Mouse (Mus musculus) macrophage (primary cell): ENCODE results near the gene Ccdc34. TPM values are rescaled to one million over a fixed set of nuclear protein-coding genes. Genes with fewer than 3 reads are reported as not detected.

ENCODE experiments used
- H3K27ac ChIP-seq: fragments of 350-480 bp; formaldehyde crosslinking; 2 replicates; pipeline ENCODE4 v1.9.0; 2021
- H3K36me3 ChIP-seq: fragments of 350-480 bp; formaldehyde crosslinking; 2 replicates; pipeline ENCODE4 v1.9.0; 2021; ENCODE audit errors: inconsistent target
- H3K4me3 ChIP-seq: fragments of 350-480 bp; formaldehyde crosslinking; 2 replicates; pipeline ENCODE4 v1.9.0; 2021; ENCODE audit errors: inconsistent target
- H3K79me2 ChIP-seq: fragments of 350-480 bp; formaldehyde crosslinking; 2 replicates; pipeline ENCODE4 v1.9.0; 2021; ENCODE audit errors: inconsistent target
- WGBS: methylation state at CpG from one replicate; pipeline ENCODE4 v1.1.7; 2026; ENCODE audit warnings: inconsistent platforms; ENCODE audit not compliant: missing documents; 5-methylcytosine and 5-hydroxymethylcytosine counted together
- polyA plus RNA-seq: library from polyadenylated mRNA; stranded (reverse); fragments of 250-400 nt; gene quantifications from 3 replicates; pipeline ENCODE4 v1.2.4, GENCODE M21; 2018; ENCODE audit warnings: inconsistent platforms
- total RNA-seq, 78 experiments: library from RNA; depleted of rRNA; stranded (reverse); fragments of 250-400 nt; gene quantifications; 1 replicate in 9 of 78; 2 replicates in 24 of 78; 3 replicates in 43 of 78; 4 replicates in 2 of 78; pipeline ENCODE4 v1.2.4; 2018; ENCODE audit warnings: inconsistent platforms in 56 of 78

The Ccdc34 gene
- 10 to 100 TPM in 13 of 26 experiments, 1 to 10 TPM in 10, under 1 TPM in 3; 0.62 to 28.4 (median 9.1) TPM for total RNA-seq (2018; cell fraction: chromatin; rRNA removed)
- total RNA-seq (2018; cell fraction: cytosol; rRNA removed), result 1 to 10 TPM; 3.9 to 7.2 (median 5.9) TPM
- total RNA-seq (2018; cell fraction: nucleus; rRNA removed), result 10 to 100 TPM in 5 of 26 experiments, 1 to 10 TPM in 21; 1.7 to 21.7 (median 5.5) TPM
- polyA plus RNA-seq, result 7.3 to 9.4 TPM (median 9.3 TPM) in 3 replicates

GRCm38 (mm10) chr2:110017616-110018505, at the start of gene Ccdc34:
Gene Ccdc34 (plus strand): TSS chr2:110017817.
- peak within 1 kb of the TSS; percentile 47 for H3K27ac ChIP-seq
- under 1% methylated on average over 54 of the region's 55 CpGs for WGBS
- H3K36me3 ChIP-seq, result no peaks in the 10 kb centered on the region
- H3K79me2 ChIP-seq, result peaks cover 7% of the 10 kb centered on the region; the same call in 1 of the 2 replicates
- H3K4me3 ChIP-seq, result peak within 1 kb of the TSS; percentile 94

GRCm38 (mm10) chr2:109969381-109969780, 48.2 kb upstream of the Ccdc34 start:
- H3K4me3 ChIP-seq, result no peak overlapping the region
- no peaks in the 10 kb centered on the region for H3K36me3 ChIP-seq
- WGBS, result 84% methylated on average over 3 of the region's 3 CpGs
- H3K27ac ChIP-seq, result no peak overlapping the region
- no peaks in the 10 kb centered on the region for H3K79me2 ChIP-seq

DNA sequence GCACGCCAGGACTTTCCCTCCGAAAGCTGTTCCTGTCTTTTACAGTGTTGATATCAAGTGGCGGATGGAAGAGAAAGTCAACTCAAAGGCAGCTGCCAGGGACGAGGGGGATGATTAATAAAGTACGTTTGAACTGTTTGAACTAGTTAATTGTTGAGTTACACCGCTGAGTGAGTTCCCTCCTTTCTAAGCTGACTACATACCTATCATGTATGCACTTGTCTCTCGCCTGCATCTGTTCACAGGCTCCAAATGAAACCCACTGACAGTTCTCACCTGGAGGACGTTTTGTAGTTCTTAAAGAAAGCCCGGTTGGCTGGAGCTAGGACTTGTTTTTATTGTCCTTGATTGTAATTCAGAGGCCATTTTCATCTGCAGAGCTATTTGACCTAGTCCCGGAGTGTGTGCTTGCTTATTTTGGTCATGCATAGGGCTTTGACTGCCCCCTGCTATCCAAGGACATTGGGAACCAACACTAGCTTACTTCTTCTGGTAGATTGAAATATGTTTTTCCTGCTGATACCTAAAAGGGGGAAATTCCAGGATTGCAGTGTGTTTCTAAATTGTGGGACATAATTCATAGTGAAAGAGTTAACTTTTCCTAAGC, 47.6 kb upstream of the Ccdc34 start:
- Histone ChIP-seq H3K36me3 (no peaks in the 10 kb centered on the region), H3K4me3 (no peak overlapping the region), H3K79me2 (no peaks in the 10 kb centered on the region), H3K27ac (no peak overlapping the region)
- WGBS, result 91% methylated on average over 10 of the region's 10 CpGs

- 87% methylated on average over 8 of the region's 8 CpGs for WGBS
- Histone ChIP-seq H3K36me3 (no peaks in the 10 kb centered on the region), H3K27ac (no peak overlapping the region), H3K4me3 (no peak overlapping the region), H3K79me2 (no peaks in the 10 kb centered on the region)
Measured at GRCm38 (mm10) chr2:109970744-109971410, 46.7 kb upstream of the Ccdc34 start.

DNA sequence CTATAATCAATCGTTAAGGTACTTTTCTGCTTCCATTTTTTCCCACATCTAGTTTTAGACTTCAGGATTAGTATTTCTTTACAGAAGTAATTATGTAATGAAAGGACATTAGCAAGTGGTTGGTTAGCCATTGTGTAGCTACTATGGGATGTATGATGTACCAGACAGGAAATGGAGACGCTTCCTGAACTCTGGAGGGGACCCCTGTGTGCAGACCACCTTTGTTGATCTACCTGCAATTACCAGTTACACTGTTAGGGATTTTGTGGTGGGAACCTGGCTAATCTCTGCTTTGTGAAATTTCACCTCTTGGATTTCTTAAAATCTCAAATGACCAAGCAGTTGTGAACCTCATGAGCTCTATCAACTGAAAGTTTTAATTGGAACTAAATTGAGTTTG, 45.3 kb upstream of the Ccdc34 start:
- Histone ChIP-seq H3K79me2 (no peaks in the 10 kb centered on the region), H3K4me3 (no peak overlapping the region), H3K36me3 (no peaks in the 10 kb centered on the region), H3K27ac (no peak overlapping the region)
- 50% methylated on average over 1 of the region's 2 CpGs for WGBS

DNA sequence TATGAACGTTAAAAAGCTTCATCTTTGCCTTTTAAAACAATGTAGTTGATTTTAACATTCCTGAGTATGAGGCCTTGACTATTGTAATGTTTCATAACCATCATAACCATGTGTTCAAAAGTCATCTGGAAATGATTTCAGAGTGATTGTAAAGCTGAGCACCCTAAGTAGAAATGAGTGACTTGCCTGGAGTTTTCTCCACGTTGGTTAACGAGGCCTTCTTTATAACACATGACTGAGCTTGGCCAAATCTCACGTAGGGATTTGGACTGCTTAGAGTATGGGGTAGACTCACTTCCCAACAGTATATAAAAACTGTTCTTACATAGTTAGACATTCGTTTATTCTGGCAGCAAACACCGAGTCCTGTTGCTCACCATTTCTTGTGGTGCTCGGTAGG, 44.7 kb upstream of the Ccdc34 start:
- WGBS, result 89% methylated on average over 7 of the region's 7 CpGs
- Histone ChIP-seq H3K27ac (no peak overlapping the region), H3K4me3 (no peak overlapping the region), H3K36me3 (no peaks in the 10 kb centered on the region), H3K79me2 (no peaks in the 10 kb centered on the region)

GRCm38 (mm10) chr2:109974807-109975206, 42.8 kb upstream of the Ccdc34 start:
- H3K27ac ChIP-seq, result no peak overlapping the region
- H3K4me3 ChIP-seq, result no peak overlapping the region
- whole genome bisulfite sequencing, result 96% methylated on average over 7 of the region's 7 CpGs
- H3K79me2 ChIP-seq, result no peaks in the 10 kb centered on the region
- H3K36me3 ChIP-seq, result no peaks in the 10 kb centered on the region

GRCm38 (mm10) chr2:109976181-109976580, 41.4 kb upstream of the Ccdc34 start:
- Histone ChIP-seq H3K4me3 (no peak overlapping the region), H3K36me3 (no peaks in the 10 kb centered on the region), H3K27ac (no peak overlapping the region), H3K79me2 (no peaks in the 10 kb centered on the region)
- WGBS, result 95% methylated on average over 2 of the region's 2 CpGs

- WGBS, result 94% methylated on average over 6 of the region's 6 CpGs
- Histone ChIP-seq H3K36me3 (no peaks in the 10 kb centered on the region), H3K79me2 (no peaks in the 10 kb centered on the region), H3K4me3 (no peak overlapping the region), H3K27ac (no peak overlapping the region)
Measured at GRCm38 (mm10) chr2:109977322-109977721, 40.3 kb upstream of the Ccdc34 start.

GRCm38 (mm10) chr2:109979209-109979608, 38.4 kb upstream of the Ccdc34 start:
- Histone ChIP-seq H3K79me2 (no peaks in the 10 kb centered on the region), H3K36me3 (no peaks in the 10 kb centered on the region), H3K27ac (no peak overlapping the region), H3K4me3 (no peak overlapping the region)

DNA sequence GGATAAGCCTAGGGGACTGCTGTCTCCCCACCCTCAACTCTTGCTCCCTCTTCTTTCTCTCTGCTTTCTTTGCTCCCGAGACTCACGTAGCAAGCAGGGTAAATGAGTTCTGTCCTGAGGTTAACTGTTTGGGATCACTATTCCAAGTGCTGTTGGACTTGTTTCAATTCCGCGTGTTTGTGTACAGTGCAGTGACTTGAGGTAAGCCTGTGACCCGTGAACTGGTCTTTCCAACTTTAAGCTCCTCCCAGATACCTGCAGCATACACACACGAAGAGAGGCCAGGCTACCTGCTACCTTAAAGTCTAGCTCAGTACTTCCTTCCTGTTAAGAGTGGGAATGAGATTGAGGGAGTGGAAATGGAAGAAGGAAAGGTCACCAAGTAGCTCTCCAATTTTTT, 34.2 kb upstream of the Ccdc34 start:
- Histone ChIP-seq H3K79me2 (no peaks in the 10 kb centered on the region), H3K27ac (no peak overlapping the region), H3K36me3 (no peaks in the 10 kb centered on the region), H3K4me3 (no peak overlapping the region)
- 92% methylated on average over 6 of the region's 6 CpGs for WGBS

DNA sequence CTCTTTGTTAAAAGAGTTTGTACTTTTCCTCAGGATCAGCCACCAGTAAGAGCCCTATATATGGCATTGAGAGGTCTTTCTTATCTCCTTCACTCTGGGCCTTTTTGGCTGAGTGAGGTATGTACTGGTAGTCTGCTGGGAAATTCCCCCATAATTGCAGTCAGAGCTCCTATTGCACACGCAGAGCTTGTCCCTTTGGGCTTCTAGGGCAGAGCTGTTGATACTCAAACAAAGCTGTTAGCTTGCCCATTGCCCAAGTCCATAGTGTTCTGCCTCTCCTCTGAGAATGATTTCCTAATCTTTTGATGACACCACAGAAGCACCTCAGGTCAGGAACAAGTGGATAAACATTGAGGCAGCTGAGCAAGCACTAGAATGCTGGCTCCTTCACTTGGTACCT, 32.7 kb upstream of the Ccdc34 start:
- Histone ChIP-seq H3K4me3 (no peak overlapping the region), H3K27ac (no peak overlapping the region), H3K79me2 (no peaks in the 10 kb centered on the region), H3K36me3 (no peaks in the 10 kb centered on the region)
- WGBS, result 86% methylated on average over 1 of the region's 1 CpGs

- WGBS, result 93% methylated on average over 8 of the region's 9 CpGs
- Histone ChIP-seq H3K79me2 (no peaks in the 10 kb centered on the region), H3K27ac (no peak overlapping the region), H3K4me3 (no peak overlapping the region), H3K36me3 (no peaks in the 10 kb centered on the region)
Measured at GRCm38 (mm10) chr2:109985560-109985959, 32.1 kb upstream of the Ccdc34 start.

DNA sequence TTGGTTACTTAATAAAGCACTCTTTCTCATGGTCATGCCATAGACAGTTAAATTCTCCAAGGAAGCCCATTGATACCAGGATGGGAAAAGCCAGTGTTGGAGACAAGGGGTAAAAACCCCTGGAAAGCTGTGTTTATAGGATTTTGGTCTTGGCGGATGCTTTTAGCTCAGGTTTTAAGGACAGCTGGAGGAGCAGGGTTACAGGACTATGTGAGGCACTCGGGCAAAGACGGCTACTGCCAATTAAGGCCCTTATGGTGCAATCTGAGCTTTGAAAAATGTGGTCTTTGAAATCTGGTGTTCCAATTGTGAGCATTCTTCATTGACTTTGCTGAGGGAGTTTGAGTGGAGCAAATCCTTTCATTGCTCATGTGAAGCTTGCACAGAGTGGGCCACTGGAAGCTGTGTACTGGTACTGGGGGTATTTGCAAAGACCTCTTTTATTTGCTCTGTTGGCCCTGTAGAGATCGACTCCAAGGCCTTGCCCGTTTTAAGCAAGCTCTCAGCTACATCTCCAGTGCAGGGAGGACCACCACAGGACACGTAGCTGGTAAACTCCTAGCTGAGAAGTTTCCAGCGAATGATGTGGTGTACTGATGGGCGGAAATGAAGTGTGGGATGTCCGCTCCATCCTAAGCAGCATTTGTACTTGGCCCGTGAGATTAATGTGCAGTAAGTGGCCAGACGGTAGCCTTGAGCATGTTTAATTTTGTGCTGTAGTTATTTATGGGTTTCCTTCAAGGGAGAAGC, 31.4 kb upstream of the Ccdc34 start:
- H3K27ac ChIP-seq, result no peak overlapping the region
- no peak overlapping the region for H3K4me3 ChIP-seq
- no peaks in the 10 kb centered on the region for H3K36me3 ChIP-seq
- 87% methylated on average over 11 of the region's 11 CpGs for WGBS
- no peaks in the 10 kb centered on the region for H3K79me2 ChIP-seq
